In the genomic region with DNA sequence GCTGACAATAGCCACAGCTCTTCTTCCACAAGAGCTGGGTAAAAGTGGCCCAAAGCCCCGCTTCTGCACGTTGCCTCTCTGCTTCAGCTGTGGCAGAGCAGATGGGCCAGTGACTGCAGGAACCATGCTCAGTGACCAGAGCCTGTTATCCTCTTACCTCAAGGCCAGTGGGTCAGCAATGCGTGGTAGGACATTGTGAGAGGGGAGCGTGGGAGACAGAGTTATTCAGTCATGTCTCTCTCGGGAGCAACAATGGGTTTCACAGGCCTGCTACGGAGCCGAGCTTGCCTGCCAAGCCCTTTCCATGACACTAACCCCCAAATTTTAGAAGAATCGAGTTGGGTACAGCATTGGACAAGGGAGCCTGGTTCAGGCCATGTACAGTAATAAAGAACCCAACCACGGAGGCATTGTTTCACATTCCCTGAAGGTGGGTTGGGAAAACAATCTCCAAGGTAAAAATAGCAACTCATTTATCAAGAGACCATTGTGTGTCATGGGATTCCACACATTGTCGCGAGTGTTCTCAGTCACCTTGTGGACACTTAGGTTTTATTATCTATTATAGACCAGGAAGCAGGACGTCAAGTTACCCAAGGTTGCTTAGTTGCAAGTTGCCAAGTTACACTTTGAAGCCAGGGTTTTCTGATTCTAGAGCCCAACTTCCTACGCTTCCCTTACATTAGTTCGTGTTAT, we compare ENCODE assay signal across 26 mouse cellular contexts. TPM values are rescaled to one million over a fixed set of nuclear protein-coding genes. Genes with fewer than 3 reads are reported as not detected.
DNase-seq lines count a peak whose midpoint lies in the region; ATAC-seq lines count a peak whose summit lies in the region.
"Had no signal": no experiment of that assay in that cellular context is flagged by ENCODE, and none has a peak within 500 bp of the region (broad histone marks: within the 10 kb centered on the region; RNA-seq: fewer than 3 reads in every experiment).

No protein-coding gene starts in this region.

- no peaks in the 10 kb centered on the region for H3K9me3 ChIP-seq in heart, embryonic 10.5 days
- H3K9me3 ChIP-seq in heart, embryonic 15.5 days (replicated peaks) = no peaks in the 10 kb centered on the region
- no peaks in the 10 kb centered on the region for H3K9me3 ChIP-seq in kidney, embryonic 16.5 days (ENCODE audit: low read length)
- H3K9me3 ChIP-seq in embryonic facial prominence, embryonic 10.5 days = no peaks in the 10 kb centered on the region
- H3K9me3 ChIP-seq: embryonic facial prominence, embryonic 12.5 days; forebrain, embryonic 13.5 days; hindbrain, embryonic 12.5 days had no signal

- no peak overlapping the region for H3K4me2 ChIP-seq in heart, embryonic 15.5 days
- no peak overlapping the region for H3K4me2 ChIP-seq in kidney, embryonic 16.5 days (replicated peaks; ENCODE audit: low read depth, low read length)
- H3K4me2 ChIP-seq: embryonic facial prominence, embryonic 12.5 days; forebrain, embryonic 13.5 days; hindbrain, embryonic 12.5 days had no signal

- peaks cover 18% of the 10 kb centered on the region; the same call in 1 of the 2 replicates for H3K4me1 ChIP-seq in heart, embryonic 10.5 days
- peaks cover 14% of the 10 kb centered on the region for H3K4me1 ChIP-seq in heart, embryonic 15.5 days (replicated peaks)
- 0 out of 2 replicates have a peak, but pooled peaks cover 7% of the 10 kb centered on the region for H3K4me1 ChIP-seq in kidney, embryonic 16.5 days (ENCODE audit: insufficient read depth, low read length)
- peaks cover 6% of the 10 kb centered on the region for H3K4me1 ChIP-seq in embryonic facial prominence, embryonic 10.5 days
- H3K4me1 ChIP-seq: embryonic facial prominence, embryonic 12.5 days; forebrain, embryonic 13.5 days had no signal

- no peak for DNase-seq in heart, embryonic 10.5 days (ENCODE audit: low spot score)
- no peak for DNase-seq in heart, adult 18-20 months
- DNase-seq in heart, adult 9 months (ENCODE audit: low spot score in 2 of 2) = no peak
- no peak for DNase-seq in kidney, postnatal 14 days
- no peak for DNase-seq in embryonic facial prominence, embryonic 10.5 days (ENCODE audit: low spot score)
- DNase-seq: adrenal gland, adult 8-10 months; adrenal gland, postnatal 36 days; cerebellum, adult 2 months; cerebellum, postnatal 10 days; embryo, embryonic 11 days; forebrain, postnatal 0 days; gastrocnemius, postnatal 14 days; kidney, adult 11 months; kidney, postnatal 10 days had no signal

- peak overlapping the region; percentile 60; the same call in 1 of the 2 replicates for H3K27ac ChIP-seq in heart, embryonic 10.5 days
- peak overlapping the region; percentile 34; the same call in 1 of the 2 replicates for H3K27ac ChIP-seq in heart, embryonic 15.5 days
- H3K27ac ChIP-seq in kidney, embryonic 16.5 days (ENCODE audit: low read length) = peak overlapping the region; percentile 30; the same call in 1 of the 2 replicates
- H3K27ac ChIP-seq in embryonic facial prominence, embryonic 10.5 days (replicated peaks) = 0 out of 2 replicates have a peak overlapping the region, but pooled peaks have one; percentile 30
- H3K27ac ChIP-seq: embryonic facial prominence, embryonic 12.5 days; forebrain, embryonic 13.5 days; hindbrain, postnatal 0 days had no signal

- no peak overlapping the region for H3K4me3 ChIP-seq in heart, embryonic 10.5 days
- no peak overlapping the region for H3K4me3 ChIP-seq in heart, embryonic 15.5 days
- no peak overlapping the region for H3K4me3 ChIP-seq in kidney, embryonic 16.5 days (ENCODE audit: low read length)
- H3K4me3 ChIP-seq in embryonic facial prominence, embryonic 10.5 days = no peak overlapping the region
- H3K4me3 ChIP-seq: embryonic facial prominence, embryonic 12.5 days; forebrain, embryonic 13.5 days; hindbrain, embryonic 12.5 days had no signal

- H3K27me3 ChIP-seq in heart, embryonic 10.5 days (ENCODE audit: insufficient read depth, poor library complexity, severe bottlenecking) = no peaks in the 10 kb centered on the region
- no peaks in the 10 kb centered on the region for H3K27me3 ChIP-seq in heart, embryonic 15.5 days
- no peaks in the 10 kb centered on the region for H3K27me3 ChIP-seq in kidney, embryonic 16.5 days (ENCODE audit: insufficient read depth, low read length)
- H3K27me3 ChIP-seq in embryonic facial prominence, embryonic 10.5 days (replicated peaks; ENCODE audit: low read depth, poor library complexity, severe bottlenecking) = no peaks in the 10 kb centered on the region
- H3K27me3 ChIP-seq: CH12.LX; embryonic facial prominence, embryonic 12.5 days; forebrain, embryonic 13.5 days; hindbrain, embryonic 12.5 days had no signal

- WGBS in heart, embryonic 10.5 days = 69% methylated on average over 14 of the region's 14 CpGs
- WGBS in heart, embryonic 15.5 days = 59% methylated on average over 14 of the region's 14 CpGs
- WGBS in kidney, embryonic 16.5 days = 53% methylated on average over 14 of the region's 14 CpGs
- 89% methylated on average over 14 of the region's 14 CpGs for WGBS in embryonic facial prominence, embryonic 10.5 days

- no peak overlapping the region for H3K9ac ChIP-seq in heart, embryonic 15.5 days
- no peak overlapping the region for H3K9ac ChIP-seq in kidney, embryonic 16.5 days (replicated peaks; ENCODE audit: low read length)
- H3K9ac ChIP-seq: embryonic facial prominence, embryonic 12.5 days; forebrain, embryonic 13.5 days; forebrain, postnatal 0 days; hindbrain, embryonic 12.5 days had no signal

- ATAC-seq in heart, embryonic 15.5 days (replicated peaks; ENCODE audit: insufficient number of reproducible peaks, insufficient read depth, low FRiP score, low read depth) = no peak
- ATAC-seq in kidney, embryonic 16.5 days (ENCODE audit: low FRiP score, low TSS enrichment) = 0 out of 2 replicates have a peak, but pooled peaks have one; percentile 49
- ATAC-seq: forebrain, embryonic 13.5 days; forebrain, postnatal 0 days; hindbrain, postnatal 0 days had no signal

- H3K36me3 ChIP-seq in heart, embryonic 10.5 days = no peaks in the 10 kb centered on the region
- H3K36me3 ChIP-seq in heart, embryonic 15.5 days = no peaks in the 10 kb centered on the region
- H3K36me3 ChIP-seq in kidney, embryonic 16.5 days (ENCODE audit: insufficient read depth, low read length) = no peaks in the 10 kb centered on the region
- no peaks in the 10 kb centered on the region for H3K36me3 ChIP-seq in embryonic facial prominence, embryonic 10.5 days (replicated peaks)
- H3K36me3 ChIP-seq: embryonic facial prominence, embryonic 12.5 days; hindbrain, embryonic 12.5 days had no signal

RNA-seq across cellular contexts. Expression of gene Cldn24, which starts 11.8 kb away (rescaled TPM):
- not detected in 2 replicates for polyA plus RNA-seq in heart, embryonic 10.5 days (2016; fragmentation: Nextera tagmentation; extraction: Ambion mirVana)
- not detected for total RNA-seq in heart, adult 18-20 months (2021)
- not detected in 2 replicates for polyA plus RNA-seq in heart, embryonic 15.5 days (2015; fragmentation: Nextera tagmentation; extraction: Ambion mirVana)
- polyA plus RNA-seq in kidney, embryonic 16.5 days (2015; fragmentation: Nextera tagmentation; extraction: Ambion mirVana) = not detected in 2 replicates
- not detected in 2 replicates for polyA plus RNA-seq in embryonic facial prominence, embryonic 10.5 days (2016; fragmentation: Nextera tagmentation; extraction: Ambion mirVana)
- total RNA-seq: adrenal gland, adult 8-10 months; adrenal gland, postnatal 36 days; CH12.LX; common myeloid progenitor, adult 5-6 weeks; forebrain, postnatal 0 days; gastrocnemius, adult 18-20 months; gastrocnemius, postnatal 14 days; heart, postnatal 10 days; hindbrain, postnatal 0 days had no signal
- polyA plus RNA-seq: cerebellum, adult 2 months; embryonic facial prominence, embryonic 12.5 days; forebrain, embryonic 13.5 days; forebrain, postnatal 0 days; gonadal fat pad, adult 2 months; hindbrain, postnatal 0 days; intestine, embryonic 14.5 days had no signal

RNA-seq across cellular contexts. Expression of gene Cldn22, which starts 14.2 kb away (rescaled TPM):
- polyA plus RNA-seq in heart, embryonic 10.5 days (2016; fragmentation: Nextera tagmentation; extraction: Ambion mirVana) = not detected in 2 replicates
- under 1 TPM in 1 of 2 experiments, not detected in 1; 0.49 TPM for total RNA-seq in heart, adult 18-20 months (2021)
- not detected in 2 replicates for polyA plus RNA-seq in heart, embryonic 15.5 days (2015; fragmentation: Nextera tagmentation; extraction: Ambion mirVana)
- polyA plus RNA-seq in kidney, embryonic 16.5 days (2015; fragmentation: Nextera tagmentation; extraction: Ambion mirVana) = not detected in 2 replicates
- not detected in 2 replicates for polyA plus RNA-seq in embryonic facial prominence, embryonic 10.5 days (2016; fragmentation: Nextera tagmentation; extraction: Ambion mirVana)
- total RNA-seq: CH12.LX; common myeloid progenitor, adult 5-6 weeks; forebrain, postnatal 0 days; heart, postnatal 10 days; hindbrain, postnatal 0 days had no signal
- polyA plus RNA-seq: embryonic facial prominence, embryonic 12.5 days; forebrain, embryonic 13.5 days; forebrain, postnatal 0 days; hindbrain, embryonic 12.5 days; hindbrain, postnatal 0 days; intestine, embryonic 14.5 days had no signal
